Mouse (Mus musculus) right cerebral cortex, postnatal 36 days (tissue): Measurements from ENCODE around the gene Irgq.

ENCODE experiments used
- DNase-seq, 2 experiments: peaks; one replicate each; pipeline ENCODE4 v3.0.0; 2022; ENCODE audit warnings: low spot score in 2 of 2, mixed read lengths in 1 of 2

Gene Irgq

DNA sequence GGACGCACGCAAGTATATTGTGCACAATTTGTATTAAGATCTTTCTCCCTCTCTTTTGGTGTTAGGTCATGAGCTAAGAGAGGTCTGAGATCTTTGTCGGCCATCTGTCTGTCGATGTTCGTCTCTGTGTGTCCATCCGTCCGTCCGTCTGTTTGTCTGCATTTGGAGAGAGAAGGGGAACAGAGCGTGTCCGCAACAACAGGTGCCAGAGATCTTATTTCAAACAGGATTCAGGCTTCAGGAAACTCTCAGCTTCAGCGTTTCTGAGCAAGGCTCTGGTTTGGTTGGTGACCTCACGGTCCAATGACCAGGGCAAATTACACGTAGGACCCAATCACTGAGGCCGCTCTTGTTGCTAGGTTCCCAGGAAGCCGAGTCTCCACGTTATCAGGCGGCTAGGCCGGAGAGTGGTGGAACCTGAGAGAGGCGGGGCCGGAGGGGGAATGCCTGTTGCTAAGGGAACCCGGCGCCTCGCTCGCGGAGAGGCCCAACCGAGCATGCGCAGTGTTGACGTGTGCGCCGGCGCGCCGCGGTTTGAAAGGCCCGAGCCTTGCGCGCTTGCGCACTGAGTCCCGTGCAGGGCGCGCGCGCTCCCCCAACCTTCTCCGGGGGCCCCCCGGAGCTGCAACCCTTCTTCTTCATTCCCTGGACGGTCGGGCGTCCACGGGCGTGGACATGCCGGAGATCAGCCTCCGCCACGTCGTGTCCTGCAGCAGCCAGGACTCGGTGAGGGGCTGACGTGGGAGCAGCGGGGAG is 16.3 kb downstream of the Irgq start:
- DNase-seq = peak; percentile 99

DNA sequence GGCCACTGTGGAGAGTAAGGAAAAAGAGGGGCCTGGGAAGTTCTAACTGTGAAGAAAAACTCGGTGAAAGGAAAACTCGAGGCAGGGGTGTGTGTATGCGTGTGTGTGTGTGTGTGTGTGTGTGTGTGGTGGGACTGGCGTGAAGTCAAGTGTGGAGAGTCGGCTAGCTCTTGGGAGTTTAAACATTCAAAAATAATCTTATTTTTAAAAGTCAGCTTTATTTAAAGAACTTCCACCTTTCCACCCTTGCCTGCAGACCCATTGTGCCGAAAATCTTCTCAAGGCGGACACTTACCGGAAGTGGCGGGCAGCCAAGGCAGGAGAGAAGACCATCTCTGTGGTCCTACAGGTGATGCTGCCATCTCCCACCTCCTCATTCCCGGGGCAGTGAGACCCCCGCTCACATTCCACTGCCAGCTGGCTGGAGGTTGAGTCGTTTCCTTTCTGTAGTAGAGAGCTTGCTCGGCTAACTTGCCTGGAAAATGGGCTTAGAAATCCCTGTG is 17.1 kb downstream of the Irgq start:
- no peak for DNase-seq

DNA sequence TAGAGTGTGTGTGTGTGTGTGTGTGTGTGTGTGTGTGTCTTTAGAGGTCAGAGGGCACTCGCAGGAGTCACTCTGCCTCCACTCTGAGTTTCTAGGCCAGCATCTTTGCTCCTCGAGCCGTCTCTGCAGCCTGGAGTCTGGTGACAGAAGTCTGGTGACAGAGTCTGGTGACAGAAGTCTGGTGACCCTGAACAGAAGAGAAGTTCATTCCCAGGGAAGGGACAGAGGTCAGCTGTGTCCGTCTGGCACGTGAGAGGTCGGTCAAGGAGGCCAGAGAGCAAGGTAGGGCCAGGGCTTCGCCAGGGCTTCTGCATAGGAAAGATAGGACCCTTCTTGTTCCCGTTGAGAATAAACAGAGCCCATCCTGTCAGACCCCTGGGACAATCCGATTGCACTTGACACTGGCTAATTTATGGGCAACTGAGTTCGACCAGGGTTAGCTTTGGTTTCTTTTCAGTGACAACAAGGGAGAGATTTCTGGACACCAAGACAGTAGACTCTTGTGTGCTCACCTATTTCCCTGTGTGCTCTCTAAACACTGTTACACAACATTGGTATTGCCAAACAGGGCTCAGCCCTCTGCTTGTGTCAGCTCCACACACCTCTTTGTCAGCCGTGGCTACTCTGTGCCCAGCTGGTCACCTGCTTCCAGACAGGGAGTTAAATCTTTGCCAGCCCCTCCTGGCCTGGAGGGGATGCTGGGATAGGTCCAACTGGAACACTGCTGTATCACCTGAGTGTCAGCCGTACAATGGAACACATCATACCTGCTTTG is 21.7 kb downstream of the Irgq start:
- no peak for DNase-seq

DNA sequence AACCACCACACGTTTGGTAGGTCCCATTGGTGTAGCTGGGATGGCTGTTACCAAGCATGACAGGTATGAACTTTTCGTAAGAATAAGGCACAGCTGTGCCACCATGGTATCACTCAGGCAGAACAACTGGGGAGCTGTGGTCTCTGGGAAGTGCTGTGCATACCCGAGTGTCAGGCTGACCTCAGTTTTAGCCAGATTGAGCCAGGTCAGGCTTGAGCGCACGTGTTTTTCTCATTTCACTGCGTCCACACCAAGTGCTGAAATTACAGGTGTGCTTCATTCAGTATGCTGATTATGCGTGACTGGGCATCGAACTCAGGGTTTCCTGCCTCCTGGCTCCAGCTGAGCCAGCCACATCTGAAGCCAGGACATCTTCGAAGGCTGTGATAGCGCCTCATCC is 25.3 kb downstream of the Irgq start:
- DNase-seq = no peak

DNA sequence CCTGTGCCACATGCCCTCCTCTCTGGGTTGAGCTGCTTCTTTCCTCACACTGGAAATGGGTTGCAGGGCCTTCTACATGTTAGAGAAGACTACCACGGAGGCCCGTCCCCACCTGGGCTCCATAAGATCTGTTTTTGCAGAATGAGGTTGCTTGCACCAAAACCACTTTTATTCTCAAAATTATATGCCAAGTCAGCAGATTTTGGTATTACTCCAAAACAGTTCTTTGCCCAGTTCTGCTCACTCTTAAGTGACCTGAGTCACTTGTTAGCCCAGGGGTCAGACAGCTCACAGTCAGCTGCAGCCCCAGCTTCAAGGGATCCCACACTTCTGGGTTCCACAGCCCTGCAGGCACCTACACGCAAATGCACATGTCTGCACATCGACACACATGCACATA is 31.0 kb downstream of the Irgq start:
- DNase-seq = no peak

DNA sequence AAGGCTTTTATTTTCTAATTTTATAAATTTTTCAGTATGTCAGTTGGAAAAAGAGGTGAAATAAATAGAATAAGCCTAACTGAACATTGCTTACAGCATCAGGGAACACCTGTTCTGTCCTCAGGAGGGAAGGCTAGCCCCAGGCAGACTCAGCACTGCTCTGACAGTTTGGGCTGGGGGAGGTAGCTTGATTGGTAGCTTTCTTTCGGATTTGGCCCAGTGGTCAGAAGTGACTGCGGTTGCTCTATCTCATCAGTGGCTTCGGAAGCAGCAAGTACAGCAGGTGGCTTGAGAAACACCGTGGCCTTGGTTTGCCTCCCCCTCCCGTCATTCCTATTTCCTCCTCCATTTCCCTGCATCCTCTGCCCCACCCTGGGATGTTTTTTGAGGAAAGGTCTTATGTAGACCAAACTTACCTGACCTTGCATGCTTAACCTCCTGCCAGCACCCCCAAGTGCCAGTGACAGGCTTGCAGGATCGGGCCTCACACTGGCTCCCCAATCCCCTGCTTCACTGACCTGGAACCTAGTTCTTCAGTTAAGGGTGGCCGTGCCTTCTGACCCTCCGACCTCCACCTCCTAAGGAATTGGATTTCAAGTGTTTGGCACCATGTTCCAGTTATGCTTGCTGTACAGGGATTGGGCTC is 32.8 kb downstream of the Irgq start:
- DNase-seq = no peak

DNA sequence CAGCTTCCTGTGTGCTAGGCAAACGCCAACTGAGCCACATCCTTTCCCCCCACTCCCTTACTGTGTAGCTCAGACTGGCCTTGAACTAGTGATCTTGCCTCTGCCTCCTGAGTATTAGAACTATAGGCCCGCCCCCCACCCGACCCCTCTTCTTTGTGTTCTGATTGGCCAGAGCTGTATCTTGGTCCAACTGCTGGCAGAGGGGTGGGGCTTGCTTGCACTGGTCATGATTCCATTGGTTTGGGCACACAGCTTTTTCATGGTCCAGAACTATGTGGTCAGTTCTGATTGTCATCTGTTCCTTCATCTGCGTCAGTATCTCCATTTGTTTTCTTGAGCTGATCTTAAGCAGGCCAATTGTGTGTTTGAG is 33.3 kb downstream of the Irgq start:
- no peak for DNase-seq

DNA sequence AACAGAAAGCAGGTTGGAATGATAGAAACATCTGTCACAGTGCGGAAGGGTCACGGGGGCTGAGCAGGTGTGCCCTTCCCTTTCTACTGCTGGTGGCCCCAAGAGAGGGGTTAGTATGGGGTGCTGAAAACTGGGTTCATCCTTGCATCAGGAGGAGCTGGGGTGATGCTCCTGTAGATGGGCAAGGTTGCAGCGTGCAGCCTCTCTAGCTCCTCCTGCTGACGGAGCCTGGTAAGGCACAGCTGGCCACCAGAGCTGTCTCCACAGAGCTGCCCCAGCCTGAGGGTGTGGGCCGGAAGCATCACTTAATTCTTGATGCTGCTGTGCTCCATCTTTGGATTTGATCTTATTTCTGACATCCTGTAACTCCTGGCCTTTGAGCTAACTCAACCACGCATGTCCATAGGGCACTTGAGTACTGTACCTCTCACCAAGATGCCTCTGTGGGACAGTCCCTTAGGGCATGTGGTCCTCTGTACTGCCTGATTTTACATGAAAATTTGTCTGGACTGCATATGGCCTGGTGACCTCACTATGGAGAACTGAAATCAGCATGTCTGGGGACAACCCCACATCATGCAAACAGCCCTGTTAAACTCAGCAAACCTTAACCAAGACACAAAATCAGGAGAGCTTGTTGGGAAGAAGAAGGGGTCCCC is 34.2 kb downstream of the Irgq start:
- DNase-seq = peak in 1 of 2 experiments; percentile 35

DNA sequence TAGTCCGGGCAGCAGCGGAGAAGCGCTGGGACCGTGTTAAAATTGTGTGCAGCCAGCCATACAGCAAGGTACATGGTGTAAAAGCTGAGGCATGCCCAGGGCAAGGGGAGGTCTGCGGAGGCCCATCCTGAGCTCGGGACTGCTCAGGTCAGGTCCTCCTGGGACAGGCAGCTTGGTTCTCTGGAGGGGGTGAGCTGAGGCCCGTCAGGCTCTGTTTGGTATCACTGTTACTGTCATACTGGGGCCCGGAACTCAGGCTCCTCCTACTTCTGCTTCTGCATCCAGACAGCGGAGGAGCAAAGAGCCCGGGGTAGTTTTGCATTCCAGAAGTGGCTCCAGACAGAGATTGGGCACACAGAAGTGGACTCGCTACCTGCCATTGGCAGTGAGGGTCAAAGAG is 35.1 kb downstream of the Irgq start:
- DNase-seq = no peak

DNA sequence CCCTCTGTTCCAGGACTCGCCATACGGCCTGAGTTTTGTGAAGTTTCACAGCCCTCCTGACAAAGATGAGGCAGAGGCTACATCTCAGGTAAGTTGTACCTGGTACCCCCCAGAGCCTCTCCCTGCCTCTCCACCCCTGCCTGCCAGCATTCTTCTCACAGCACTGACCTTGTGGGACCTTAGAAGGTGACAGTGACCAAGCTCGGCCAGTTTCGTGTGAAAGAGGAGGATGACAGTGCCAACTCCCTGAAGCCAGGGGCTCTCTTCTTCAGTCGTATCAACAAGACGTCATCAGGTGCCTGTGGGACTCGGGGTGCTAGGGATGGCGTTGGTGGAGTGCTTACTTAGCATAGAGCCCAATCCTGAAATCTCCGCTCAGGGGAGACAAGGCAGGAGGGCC is 35.7 kb downstream of the Irgq start:
- DNase-seq = no peak

DNA sequence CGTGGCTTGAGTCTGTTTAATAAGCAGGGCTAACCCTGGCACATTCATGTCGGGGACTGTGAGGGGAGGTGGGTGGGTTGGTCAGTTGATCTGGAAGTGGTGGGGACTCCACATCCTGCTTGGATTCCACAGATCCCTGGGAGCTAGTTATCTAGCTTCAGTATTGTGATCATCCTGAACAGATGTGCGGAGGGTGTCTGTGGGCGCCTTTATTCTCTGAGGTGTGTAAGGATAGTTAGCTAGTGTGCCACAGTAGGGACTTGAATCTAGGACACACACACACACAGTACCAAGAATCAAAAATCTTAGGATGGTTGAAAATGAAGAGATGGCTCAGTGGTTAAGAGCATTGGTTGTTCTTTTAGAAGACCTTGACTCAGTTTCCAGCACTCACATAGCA is 38.0 kb downstream of the Irgq start:
- no peak for DNase-seq

DNA sequence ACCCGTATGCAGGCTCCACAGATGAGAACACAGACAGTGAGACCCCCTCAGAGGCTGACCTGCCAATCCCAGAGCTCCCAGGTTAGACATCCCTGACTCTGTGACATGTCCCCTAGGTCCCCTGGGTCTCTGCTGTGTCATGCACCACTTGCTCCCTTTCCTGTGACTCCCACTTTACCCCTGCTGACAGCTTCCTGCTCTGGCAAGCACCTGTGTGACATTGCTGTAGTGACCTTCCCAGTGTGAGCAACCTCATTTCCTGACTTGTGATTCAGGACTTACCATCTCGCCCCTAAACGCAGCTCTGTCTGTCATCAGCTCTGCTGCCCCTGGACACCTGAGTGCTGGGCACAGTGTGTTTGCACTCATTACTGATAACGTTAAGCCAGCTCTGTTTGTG is 40.6 kb downstream of the Irgq start:
- DNase-seq = no peak

DNA sequence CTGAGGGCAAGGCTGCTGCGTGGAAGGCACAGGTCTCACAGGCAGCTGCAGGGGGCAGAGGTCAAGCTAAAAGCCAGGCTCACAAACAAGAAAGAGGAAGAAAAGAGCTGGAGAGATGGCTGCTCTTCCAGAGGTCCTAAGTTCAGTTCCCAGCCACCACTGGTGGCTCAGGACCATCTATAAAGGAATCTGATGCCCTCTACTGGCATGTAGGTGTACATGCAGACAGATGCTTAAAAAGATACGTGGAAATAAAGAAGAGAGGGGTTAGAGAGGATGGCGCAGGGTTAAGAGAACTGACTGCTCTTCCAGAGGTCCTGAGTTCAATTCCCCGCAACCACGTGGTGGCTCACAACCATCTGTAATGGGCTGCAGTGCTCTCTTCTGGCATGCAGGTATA is 42.0 kb downstream of the Irgq start:
- DNase-seq = no peak

DNA sequence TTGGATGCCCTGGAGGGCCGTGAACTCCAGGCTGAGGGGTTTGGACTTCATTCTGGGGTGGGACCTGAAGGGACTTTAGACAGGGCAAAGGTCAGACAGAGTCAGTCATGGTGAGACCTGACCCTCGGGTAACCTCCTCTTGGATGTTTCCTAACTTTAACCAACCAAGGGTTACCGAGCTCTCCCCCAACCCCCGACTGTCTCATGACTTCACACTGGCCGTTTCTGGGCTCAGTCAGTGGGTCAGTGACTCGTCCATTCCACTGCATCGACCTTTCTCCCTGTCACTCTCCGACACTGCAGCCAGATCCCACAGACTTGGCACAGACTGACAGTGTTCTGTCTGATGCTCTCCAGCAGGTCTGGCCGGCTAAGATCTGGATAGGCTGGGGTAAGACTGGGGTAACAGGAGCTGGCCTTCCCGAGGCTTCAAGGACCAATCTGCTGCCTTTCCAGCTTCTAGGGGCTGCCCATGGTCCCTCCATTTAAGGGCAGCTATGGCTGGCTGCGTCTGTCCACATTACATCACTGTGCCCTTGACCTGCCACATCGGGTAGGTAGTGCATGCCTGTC is 43.8 kb downstream of the Irgq start:
- DNase-seq = no peak

DNA sequence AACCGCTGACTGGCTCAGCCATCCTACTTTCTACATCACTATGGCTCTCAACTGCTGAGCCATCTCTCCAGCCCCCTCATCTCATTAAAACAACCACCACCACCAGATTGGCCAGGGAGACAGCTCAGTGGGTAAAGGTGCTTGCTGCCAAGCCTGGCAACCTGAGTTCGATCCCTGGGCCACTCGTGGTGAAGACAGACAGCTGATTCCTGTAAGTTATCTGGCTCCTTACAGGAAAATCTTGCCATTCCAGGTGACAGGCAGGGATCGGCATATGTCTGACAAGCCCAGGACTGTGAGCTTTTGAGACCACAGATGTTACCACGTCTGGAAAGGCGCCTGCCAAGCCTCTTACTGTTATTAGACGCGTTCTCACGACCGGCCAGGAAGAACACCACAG is 47.3 kb downstream of the Irgq start:
- no peak for DNase-seq

DNA sequence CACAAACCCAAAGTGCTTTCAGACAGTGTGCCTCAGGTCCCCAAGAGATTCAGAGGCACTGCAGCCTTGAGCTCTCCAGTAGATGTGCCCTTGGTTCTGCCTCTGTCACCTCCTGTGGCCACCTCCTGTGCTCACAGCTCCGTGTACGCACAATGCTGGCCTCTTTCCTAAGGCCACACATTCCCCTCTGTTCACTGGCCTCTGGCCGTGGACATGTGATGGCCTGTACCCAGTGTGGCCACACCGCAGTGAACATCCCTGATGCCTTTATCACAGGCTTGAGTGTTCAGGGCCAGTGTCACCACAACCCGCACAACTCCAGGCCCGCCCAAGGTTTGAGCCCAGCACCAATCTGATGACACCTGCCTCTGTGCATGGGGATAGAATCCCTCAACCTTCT is 54.4 kb downstream of the Irgq start:
- DNase-seq = no peak

DNA sequence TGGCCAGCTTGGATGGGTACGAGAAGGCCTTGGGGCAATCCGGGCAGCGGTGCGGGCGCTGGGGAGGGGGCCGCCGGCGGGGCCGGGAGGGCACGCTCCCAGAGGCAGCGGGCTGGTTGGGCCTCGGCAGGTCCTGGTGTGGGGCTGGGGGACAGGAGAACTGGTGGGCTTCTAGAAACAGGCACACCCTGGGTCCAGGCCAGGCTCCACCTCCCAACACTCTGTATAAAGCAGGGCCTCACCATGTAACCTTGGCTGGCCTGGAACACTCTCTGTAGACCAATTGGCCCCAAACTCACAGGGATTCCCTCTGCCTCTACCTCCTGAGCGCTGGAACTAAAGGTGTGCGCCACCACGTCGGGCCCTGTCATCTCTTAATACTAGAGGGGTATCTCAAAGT is 55.5 kb downstream of the Irgq start:
- no peak for DNase-seq

DNA sequence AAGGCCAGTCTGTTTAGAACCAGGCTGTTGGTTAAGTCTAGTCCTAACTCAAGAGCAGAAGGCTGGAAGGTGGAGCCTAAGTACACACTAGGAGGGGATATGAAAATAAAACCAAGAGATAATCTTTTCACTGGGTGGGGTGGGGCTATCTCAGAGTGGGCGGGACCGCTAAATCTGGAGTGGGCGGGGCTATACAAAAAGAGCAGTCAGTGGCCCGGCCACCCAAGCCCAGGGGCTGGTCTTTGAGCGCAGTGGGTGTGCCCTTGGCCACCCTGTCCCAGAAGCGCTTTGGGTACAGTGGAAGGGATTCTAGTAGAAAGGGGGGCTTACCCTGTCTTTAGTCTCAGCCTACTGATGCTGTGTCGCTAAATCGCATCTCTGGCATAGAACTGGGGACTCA is 56.3 kb downstream of the Irgq start:
- no peak for DNase-seq

DNA sequence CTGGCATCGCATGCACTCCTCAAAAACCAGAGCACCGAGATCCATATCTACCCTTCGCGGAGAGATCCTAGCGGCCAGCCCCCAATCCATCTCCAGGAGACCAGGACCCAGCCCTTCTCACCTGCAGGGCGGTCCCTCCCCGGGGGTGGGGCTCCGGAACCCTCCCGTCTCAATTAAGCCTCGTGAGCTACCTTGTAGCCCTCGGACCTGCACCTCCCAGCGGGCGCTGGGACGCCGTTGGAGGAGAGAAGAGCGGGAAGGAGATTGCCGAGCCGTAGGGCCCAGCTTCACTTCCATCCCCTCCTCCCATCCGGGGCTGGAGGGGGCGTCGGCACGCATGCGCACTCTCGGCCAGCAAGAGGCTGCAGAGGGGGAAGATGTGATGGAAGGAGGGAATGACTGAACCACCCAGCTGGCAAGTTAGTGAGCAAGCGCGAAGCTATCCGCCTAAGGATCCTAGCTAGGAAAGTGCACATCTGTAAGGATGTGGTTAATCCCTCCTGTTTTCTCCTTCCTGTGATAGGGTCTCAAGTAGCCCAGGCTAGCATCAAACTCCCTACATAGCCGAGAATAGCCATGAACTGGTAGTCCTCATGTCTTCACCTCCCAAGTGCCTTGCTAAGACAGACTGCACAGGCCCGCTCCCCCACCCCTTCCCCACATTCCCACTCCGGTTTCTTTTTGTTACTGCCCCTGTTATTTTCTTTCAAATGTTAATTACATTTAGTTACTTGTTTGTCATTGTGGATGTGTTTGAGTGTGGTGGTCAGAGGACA is 57.0 kb downstream of the Irgq start, which contains the start of the genes Ethe1 and Zfp575:
Gene Ethe1 (plus strand): TSS at position 214 of the 776 bp plus-strand sequence.
Gene Zfp575 (minus strand): TSS at position 312 of the 776 bp plus-strand sequence.
- peak; percentile 74 to 75 for DNase-seq
